Mouse (Mus musculus) hindbrain, embryonic 16.5 days (tissue): ENCODE measurements around the gene Gm21976. TPM values are rescaled to one million over a fixed set of nuclear protein-coding genes. Genes with fewer than 3 reads are reported as not detected.

Source experiments
- ATAC-seq: fragments of 200-750 bp; cut with Nextera tagmentation; 2 replicates; pipeline ENCODE4 v1.8.0; 2017; ENCODE audit warnings: moderate TSS enrichment, moderate library complexity
- H3K27ac ChIP-seq: fragments of 300-500 bp; sonication (generic); 2 replicates; pipeline ENCODE4 v1.5.1; 2014; ENCODE audit warnings: low read depth, mild to moderate bottlenecking, control low read depth, low read length, moderate library complexity
- H3K27me3 ChIP-seq: fragments of 300-500 bp; sonication (generic); replicated peaks from 2 replicates; pipeline ENCODE4 v1.6.1; 2014; ENCODE audit warnings: low read length; ENCODE audit not compliant: control insufficient read depth, insufficient read depth
- H3K36me3 ChIP-seq: fragments of 300-500 bp; sonication (generic); 2 replicates; pipeline ENCODE4 v1.6.1; 2014; ENCODE audit warnings: mild to moderate bottlenecking, low read length, moderate library complexity, mixed read lengths; ENCODE audit not compliant: control insufficient read depth, insufficient read depth
- H3K4me1 ChIP-seq: fragments of 300-500 bp; sonication (generic); 2 replicates; pipeline ENCODE4 v1.6.1; 2014; ENCODE audit warnings: low read depth, low read length; ENCODE audit not compliant: control insufficient read depth, insufficient read depth
- H3K4me2 ChIP-seq: fragments of 300-500 bp; sonication (generic); 2 replicates; pipeline ENCODE4 v1.6.1; 2014; ENCODE audit warnings: mild to moderate bottlenecking, low read length, control low read depth, moderate library complexity
- H3K4me3 ChIP-seq: fragments of 300-500 bp; sonication (generic); 2 replicates; pipeline ENCODE4 v1.5.1; 2014; ENCODE audit warnings: mild to moderate bottlenecking, low read length, control low read depth, moderate library complexity
- H3K9ac ChIP-seq: fragments of 300-500 bp; sonication (generic); 2 replicates; pipeline ENCODE4 v1.6.1; 2014; ENCODE audit warnings: low read depth, mild to moderate bottlenecking, control low read depth, low read length, moderate library complexity
- H3K9me3 ChIP-seq: fragments of 300-500 bp; sonication (generic); 2 replicates; pipeline ENCODE4 v1.6.1; 2014; ENCODE audit warnings: mild to moderate bottlenecking, low read length, moderate library complexity; ENCODE audit not compliant: control insufficient read depth
- WGBS: fragments of 180-500 bp; shearing (Covaris S2); extraction: QIAGEN DNeasy Blood & Tissue Kit; methylation state at CpG from one replicate; pipeline ENCODE4 v1.1.7; 2014; 5-methylcytosine and 5-hydroxymethylcytosine counted together
- polyA plus RNA-seq: library from polyadenylated mRNA; unstranded; fragments of >200 nt; fragmentation: Nextera tagmentation; extraction: Ambion mirVana; gene quantifications from 2 replicates; pipeline ENCODE4 v1.2.1, GENCODE M21; 2015

Gene Gm21976
- polyA plus RNA-seq, 1 experiment from 2014 or later = not detected

DNA sequence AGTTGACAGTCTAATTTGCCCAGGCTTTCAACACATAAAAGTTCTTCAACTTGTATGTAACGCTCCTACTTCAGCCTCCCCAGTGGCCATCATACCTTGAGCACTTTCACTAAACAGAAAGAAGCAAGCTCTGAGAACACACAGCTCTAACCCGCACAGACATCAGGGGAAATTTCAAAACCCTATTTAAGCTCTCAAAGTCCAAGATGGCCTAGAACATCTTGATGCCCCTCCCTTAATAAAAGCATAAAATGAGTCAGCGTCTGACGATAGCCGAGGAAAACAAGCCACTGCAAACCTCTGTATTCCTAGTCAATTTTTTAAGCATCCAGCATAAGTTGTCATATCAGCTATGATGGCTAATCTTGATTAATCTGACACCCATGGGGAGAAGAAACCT, 31.9 kb downstream of the Gm21976 start:
- no peaks in the 10 kb centered on the region for H3K27me3 ChIP-seq
- ATAC-seq = no peak
- H3K4me2 ChIP-seq = no peak overlapping the region
- peaks cover 15% of the 10 kb centered on the region for H3K4me1 ChIP-seq
- no peak overlapping the region for H3K9ac ChIP-seq
- no peaks in the 10 kb centered on the region for H3K9me3 ChIP-seq
- H3K27ac ChIP-seq = no peak overlapping the region
- WGBS = 91% methylated on average over 5 of the region's 5 CpGs
- H3K4me3 ChIP-seq = no peak overlapping the region
- peaks cover 36% of the 10 kb centered on the region for H3K36me3 ChIP-seq

DNA sequence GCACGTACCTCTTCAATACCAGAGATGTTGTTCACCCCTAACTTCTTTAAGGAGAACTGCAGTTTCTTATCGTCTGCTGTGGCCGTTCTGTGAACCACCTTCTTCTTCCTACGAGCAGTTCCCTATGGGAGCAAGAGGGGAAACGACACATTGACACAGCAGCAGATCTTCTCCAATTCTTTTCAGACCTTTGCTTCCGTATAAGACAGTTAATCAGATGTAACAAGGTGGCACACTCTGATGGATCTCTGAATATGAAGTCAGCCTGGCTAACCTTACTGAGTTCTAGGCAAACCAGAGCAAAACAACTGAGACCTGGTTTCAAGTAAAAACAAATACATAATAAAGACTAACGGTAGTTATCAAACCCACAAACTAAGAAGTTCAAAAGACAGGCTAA, 33.9 kb downstream of the Gm21976 start:
- no peak for ATAC-seq
- peaks cover 19% of the 10 kb centered on the region for H3K4me1 ChIP-seq
- H3K9me3 ChIP-seq = no peaks in the 10 kb centered on the region
- WGBS = 71% methylated on average over 7 of the region's 7 CpGs
- peaks cover 36% of the 10 kb centered on the region for H3K36me3 ChIP-seq
- no peak overlapping the region for H3K27ac ChIP-seq
- no peak overlapping the region for H3K4me3 ChIP-seq
- no peak overlapping the region for H3K4me2 ChIP-seq
- no peaks in the 10 kb centered on the region for H3K27me3 ChIP-seq
- H3K9ac ChIP-seq = no peak overlapping the region

DNA sequence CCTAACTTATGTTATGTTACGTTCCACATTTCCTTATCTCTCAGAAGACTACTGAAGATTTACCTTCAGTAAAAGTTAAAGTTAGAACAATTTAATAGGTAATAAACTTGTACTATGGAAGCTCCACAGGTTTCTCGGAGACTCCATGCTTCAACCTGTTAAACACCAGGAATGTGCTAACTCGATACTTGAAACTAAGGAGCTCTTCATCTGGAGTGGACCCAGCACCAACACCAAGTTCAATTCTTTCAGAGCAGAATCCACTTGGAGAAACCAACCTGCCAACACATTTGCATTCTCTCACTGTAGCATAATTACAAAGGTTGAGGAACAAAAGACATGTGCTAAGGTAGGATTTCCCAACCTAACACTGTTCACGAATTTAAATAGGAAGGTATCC, 35.4 kb downstream of the Gm21976 start:
- Histone ChIP-seq H3K9me3 (no peaks in the 10 kb centered on the region), H3K4me3 (no peak overlapping the region), H3K4me2 (peak overlapping the region; percentile 19; the same call in 1 of the 2 replicates), H3K27ac (no peak overlapping the region), H3K9ac (no peak overlapping the region), H3K36me3 (peaks cover 27% of the 10 kb centered on the region), H3K4me1 (peaks cover 19% of the 10 kb centered on the region), H3K27me3 (no peaks in the 10 kb centered on the region)
- ATAC-seq = no peak
- WGBS = 78% methylated on average over 4 of the region's 4 CpGs

- WGBS = 0% methylated on average over 16 of the region's 17 CpGs
- H3K27ac ChIP-seq = peak overlapping the region; percentile 86
- H3K4me1 ChIP-seq = peaks cover 19% of the 10 kb centered on the region
- no peaks in the 10 kb centered on the region for H3K27me3 ChIP-seq
- H3K36me3 ChIP-seq = peaks cover 18% of the 10 kb centered on the region
- peak overlapping the region; percentile 92 for H3K9ac ChIP-seq
- H3K4me3 ChIP-seq = peak overlapping the region; percentile 87
- peak overlapping the region; percentile 64 for H3K4me2 ChIP-seq
- no peak for ATAC-seq
- H3K9me3 ChIP-seq = no peaks in the 10 kb centered on the region
Measured at GRCm38 (mm10) chr13:98316140-98316479, 36.4 kb downstream of the Gm21976 start.

- H3K27me3 ChIP-seq = no peaks in the 10 kb centered on the region
- H3K9ac ChIP-seq = peak within 1 kb of the TSS; percentile 92
- H3K9me3 ChIP-seq = no peaks in the 10 kb centered on the region
- WGBS = under 1% methylated on average over 79 of the region's 90 CpGs
- H3K27ac ChIP-seq = peak within 1 kb of the TSS; percentile 86
- peaks cover 14% of the 10 kb centered on the region for H3K36me3 ChIP-seq
- H3K4me3 ChIP-seq = peak within 1 kb of the TSS; percentile 87
- peaks cover 19% of the 10 kb centered on the region for H3K4me1 ChIP-seq
- peak; percentile 96 for ATAC-seq
- H3K4me2 ChIP-seq = peak within 1 kb of the TSS; percentile 91
Measured at GRCm38 (mm10) chr13:98316480-98317245, 37.0 kb downstream of the Gm21976 start, which contains the start of gene Btf3. TSS of gene Btf3 (minus strand) at chr13:98317006.

DNA sequence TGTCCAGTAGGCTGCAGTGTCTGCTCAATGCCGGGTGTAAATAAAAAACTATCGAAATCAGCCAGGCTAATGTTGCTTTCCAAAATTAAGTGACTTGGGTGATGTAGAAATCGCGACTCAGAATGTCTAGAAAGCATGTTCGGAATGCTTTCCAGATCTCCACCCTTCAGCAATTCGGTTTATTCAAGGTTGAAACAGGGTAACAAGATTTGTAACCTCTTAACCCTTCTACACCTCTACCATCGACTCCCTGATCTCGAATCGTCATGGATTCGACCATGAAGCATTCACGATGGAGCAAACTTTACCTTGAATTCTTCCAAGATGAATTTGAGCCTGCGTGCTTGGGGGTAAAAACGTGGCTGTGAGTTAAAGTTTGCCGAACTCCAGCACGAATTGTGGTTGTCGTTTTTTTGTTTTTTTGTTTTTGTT, 37.6 kb downstream of the Gm21976 start:
- Histone ChIP-seq H3K27ac (peak overlapping the region; percentile 86), H3K9ac (peak overlapping the region; percentile 92), H3K27me3 (no peaks in the 10 kb centered on the region), H3K4me1 (peaks cover 19% of the 10 kb centered on the region), H3K36me3 (peaks cover 8% of the 10 kb centered on the region), H3K9me3 (no peaks in the 10 kb centered on the region), H3K4me3 (peak overlapping the region; percentile 87), H3K4me2 (peak overlapping the region; percentile 91)
- 2% methylated on average over 16 of the region's 16 CpGs for WGBS
- no peak; the same call in 1 of the 2 replicates for ATAC-seq

DNA sequence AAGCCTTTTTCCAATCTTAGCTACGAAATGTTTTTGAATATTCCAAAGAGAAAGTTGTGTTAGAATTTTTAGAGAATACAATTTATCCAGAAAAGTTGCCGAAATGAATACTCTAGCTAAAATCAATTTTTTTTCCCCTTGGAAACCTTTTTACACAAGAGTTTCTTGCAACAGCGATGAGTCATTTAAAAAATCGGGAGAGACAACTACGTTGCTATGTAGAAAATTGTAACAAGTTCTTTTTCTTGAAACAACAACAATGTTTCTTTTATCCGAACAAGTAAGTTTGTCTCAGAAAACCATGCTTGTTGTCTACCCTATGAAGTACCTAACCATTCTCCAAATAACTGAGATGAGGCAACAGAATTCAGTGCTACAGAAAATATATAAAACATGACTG, 38.2 kb downstream of the Gm21976 start:
- no peak overlapping the region for H3K27ac ChIP-seq
- peaks cover 4% of the 10 kb centered on the region for H3K36me3 ChIP-seq
- H3K9ac ChIP-seq = no peak overlapping the region
- H3K27me3 ChIP-seq = no peaks in the 10 kb centered on the region
- 90% methylated on average over 6 of the region's 6 CpGs for whole genome bisulfite sequencing
- H3K4me2 ChIP-seq = peak overlapping the region; percentile 91
- no peak for ATAC-seq
- no peaks in the 10 kb centered on the region for H3K9me3 ChIP-seq
- H3K4me3 ChIP-seq = no peak overlapping the region
- peaks cover 19% of the 10 kb centered on the region for H3K4me1 ChIP-seq

GRCm38 (mm10) chr13:98325034-98325433, 45.3 kb downstream of the Gm21976 start:
- Histone ChIP-seq H3K9ac (no peak overlapping the region), H3K27me3 (no peaks in the 10 kb centered on the region), H3K9me3 (no peaks in the 10 kb centered on the region), H3K27ac (no peak overlapping the region), H3K36me3 (no peaks in the 10 kb centered on the region), H3K4me2 (no peak overlapping the region), H3K4me3 (no peak overlapping the region), H3K4me1 (no peaks in the 10 kb centered on the region)
- 83% methylated on average over 11 of the region's 11 CpGs for WGBS
- ATAC-seq = no peak

DNA sequence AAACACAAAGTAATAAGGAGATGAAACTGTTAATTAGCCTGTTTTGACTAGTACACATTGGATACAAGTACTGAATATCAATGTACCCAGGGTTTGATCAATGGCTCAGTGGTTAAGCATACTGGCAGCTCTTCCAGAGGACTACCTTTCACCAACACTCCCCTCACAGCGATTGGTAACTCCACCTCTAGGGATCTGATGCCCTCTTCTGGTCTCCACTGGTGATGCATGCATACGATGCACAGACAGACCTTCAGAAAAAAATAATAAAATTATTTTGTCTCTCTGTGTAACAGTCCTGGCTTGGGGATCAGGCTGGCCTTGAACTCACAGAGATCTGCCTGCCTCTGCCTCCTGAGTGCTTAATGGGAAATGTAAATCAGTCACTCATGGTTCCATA, 52.4 kb downstream of the Gm21976 start:
- no peak for ATAC-seq
- no peak overlapping the region for H3K9ac ChIP-seq
- no peak overlapping the region for H3K27ac ChIP-seq
- no peaks in the 10 kb centered on the region for H3K27me3 ChIP-seq
- no peaks in the 10 kb centered on the region for H3K4me1 ChIP-seq
- H3K4me2 ChIP-seq = no peak overlapping the region
- H3K4me3 ChIP-seq = no peak overlapping the region
- no peaks in the 10 kb centered on the region for H3K9me3 ChIP-seq
- WGBS = 55% methylated on average over 2 of the region's 2 CpGs
- no peaks in the 10 kb centered on the region for H3K36me3 ChIP-seq
